Mouse (Mus musculus) limb, embryonic 12.5 days (tissue): ENCODE data around the gene Galt. TPM values are rescaled to one million over a fixed set of nuclear protein-coding genes. Genes with fewer than 3 reads are reported as not detected.
"Not testable (repeated sequence)": the region's sequence is repeated elsewhere in the genome, so short reads cannot be mapped to it uniquely, and the experiment has no call there.

ENCODE experiments used
- ATAC-seq: fragments of 200-750 bp; cut with Nextera tagmentation; 2 replicates; pipeline ENCODE4 v1.8.0; 2017; ENCODE audit warnings: low read depth, moderate TSS enrichment; ENCODE audit not compliant: insufficient number of reproducible peaks, insufficient read depth, low FRiP score, low TSS enrichment
- H3K27ac ChIP-seq: fragments of 300-500 bp; sonication (generic); 2 replicates; pipeline ENCODE4 v1.5.1; 2016; ENCODE audit warnings: mild to moderate bottlenecking, moderate library complexity
- H3K27me3 ChIP-seq: fragments of 300-500 bp; sonication (generic); 2 replicates; pipeline ENCODE4 v1.6.1; 2016; ENCODE audit warnings: mild to moderate bottlenecking, moderate library complexity
- H3K36me3 ChIP-seq: fragments of 300-500 bp; sonication (generic); 2 replicates; pipeline ENCODE4 v1.6.1; 2016; ENCODE audit warnings: mild to moderate bottlenecking, moderate library complexity
- H3K4me1 ChIP-seq: fragments of 300-500 bp; sonication (generic); replicated peaks from 2 replicates; pipeline ENCODE4 v1.6.1; 2016
- H3K4me2 ChIP-seq: fragments of 300-500 bp; sonication (generic); 2 replicates; pipeline ENCODE4 v1.6.1; 2016; ENCODE audit warnings: mild to moderate bottlenecking, moderate library complexity
- H3K4me3 ChIP-seq: fragments of 300-500 bp; sonication (generic); replicated peaks from 2 replicates; pipeline ENCODE4 v1.5.1; 2016; ENCODE audit warnings: mild to moderate bottlenecking
- H3K9ac ChIP-seq: fragments of 300-500 bp; sonication (generic); replicated peaks from 2 replicates; pipeline ENCODE4 v1.6.1; 2016; ENCODE audit warnings: mild to moderate bottlenecking, moderate library complexity
- H3K9me3 ChIP-seq: fragments of 300-500 bp; sonication (generic); 2 replicates; pipeline ENCODE4 v1.6.1; 2016; ENCODE audit warnings: mild to moderate bottlenecking, moderate library complexity
- WGBS: fragments of 180-500 bp; shearing (Covaris S2); methylation state at CpG from one replicate; pipeline ENCODE4 v1.1.7; 2016; 5-methylcytosine and 5-hydroxymethylcytosine counted together
- polyA plus RNA-seq: library from polyadenylated mRNA; unstranded; fragments of >200 nt; fragmentation: Nextera tagmentation; extraction: Ambion mirVana; gene quantifications from 2 replicates; pipeline ENCODE4 v1.2.1, GENCODE M21; 2016

Galt gene
- polyA plus RNA-seq, 1 experiment from 2014 or later: 39.4 TPM

GRCm38 (mm10) chr4:41760911-41761310, 5.9 kb downstream of the Galt start:
- H3K27me3 ChIP-seq: no peaks in the 10 kb centered on the region
- no peak; the same call in 1 of the 2 replicates for ATAC-seq
- peaks cover 30% of the 10 kb centered on the region for H3K36me3 ChIP-seq
- WGBS: 35% methylated on average over 4 of the region's 4 CpGs
- H3K4me3 ChIP-seq: peak overlapping the region; percentile 59
- H3K4me1 ChIP-seq: peaks cover 43% of the 10 kb centered on the region
- H3K27ac ChIP-seq: peak overlapping the region; percentile 97
- peak overlapping the region; percentile 71 for H3K9ac ChIP-seq
- no peaks in the 10 kb centered on the region for H3K9me3 ChIP-seq
- peak overlapping the region; percentile 91 for H3K4me2 ChIP-seq

- Histone ChIP-seq H3K4me3 (peak overlapping the region; percentile 59), H3K27me3 (no peaks in the 10 kb centered on the region), H3K4me2 (peak overlapping the region; percentile 91), H3K36me3 (peaks cover 36% of the 10 kb centered on the region), H3K9ac (peak overlapping the region; percentile 71), H3K4me1 (peaks cover 37% of the 10 kb centered on the region), H3K9me3 (no peaks in the 10 kb centered on the region), H3K27ac (peak overlapping the region; percentile 97)
- no peak for ATAC-seq
Observed at GRCm38 (mm10) chr4:41761680-41762079, 6.7 kb downstream of the Galt start.

- peak overlapping the region; percentile 91 for H3K4me2 ChIP-seq
- H3K36me3 ChIP-seq: peaks cover 37% of the 10 kb centered on the region
- peak overlapping the region; percentile 59 for H3K4me3 ChIP-seq
- no peaks in the 10 kb centered on the region for H3K27me3 ChIP-seq
- H3K9ac ChIP-seq: peak overlapping the region; percentile 71
- ATAC-seq: peak; percentile 71
- H3K4me1 ChIP-seq: peaks cover 36% of the 10 kb centered on the region
- WGBS: 14% methylated on average over 8 of the region's 8 CpGs
- H3K27ac ChIP-seq: peak overlapping the region; percentile 97
- no peaks in the 10 kb centered on the region for H3K9me3 ChIP-seq
Observed at GRCm38 (mm10) chr4:41762099-41762687, 7.2 kb downstream of the Galt start.

GRCm38 (mm10) chr4:41762688-41763114, 7.7 kb downstream of the Galt start:
- Histone ChIP-seq H3K27ac (peak overlapping the region; percentile 97), H3K4me2 (peak overlapping the region; percentile 91), H3K9ac (peak overlapping the region; percentile 71), H3K4me3 (peak overlapping the region; percentile 59), H3K36me3 (peaks cover 37% of the 10 kb centered on the region), H3K4me1 (peaks cover 36% of the 10 kb centered on the region)
- not testable (repeated sequence) for H3K9me3 ChIP-seq, H3K27me3 ChIP-seq
- 17% methylated on average over 8 of the region's 8 CpGs for WGBS
- ATAC-seq: peak; percentile 76

- Histone ChIP-seq H3K4me3 (peak overlapping the region; percentile 59), H3K27ac (peak overlapping the region; percentile 97), H3K4me2 (peak overlapping the region; percentile 91), H3K4me1 (peaks cover 36% of the 10 kb centered on the region), H3K9ac (peak overlapping the region; percentile 71; the same call in 1 of the 2 replicates), H3K36me3 (peaks cover 37% of the 10 kb centered on the region)
- WGBS: 55% methylated on average over 6 of the region's 6 CpGs
- ATAC-seq, H3K9me3 ChIP-seq, H3K27me3 ChIP-seq: not testable (repeated sequence)
Observed at GRCm38 (mm10) chr4:41763176-41763575, 8.1 kb downstream of the Galt start.

GRCm38 (mm10) chr4:41767301-41767700, 12.3 kb downstream of the Galt start:
- H3K9me3 ChIP-seq, H3K4me2 ChIP-seq, ATAC-seq, H3K27me3 ChIP-seq, H3K4me3 ChIP-seq, H3K9ac ChIP-seq, H3K27ac ChIP-seq: not testable (repeated sequence)
- H3K4me1 ChIP-seq: peaks cover 12% of the 10 kb centered on the region
- H3K36me3 ChIP-seq: peaks cover 31% of the 10 kb centered on the region
- 78% methylated on average over 10 of the region's 10 CpGs for WGBS

- Histone ChIP-seq H3K4me2 (peak overlapping the region; percentile 45), H3K27ac (peak overlapping the region; percentile 47; the same call in 1 of the 2 replicates), H3K4me3 (peak overlapping the region; percentile 26)
- H3K27me3 ChIP-seq, ATAC-seq, H3K9me3 ChIP-seq, H3K4me1 ChIP-seq, H3K9ac ChIP-seq, H3K36me3 ChIP-seq: not testable (repeated sequence)
- WGBS: 2% methylated on average over 7 of the region's 16 CpGs
Observed at GRCm38 (mm10) chr4:41772946-41773345, 17.9 kb downstream of the Galt start.

- H3K4me2 ChIP-seq: peak overlapping the region; percentile 52
- H3K9ac ChIP-seq, H3K36me3 ChIP-seq, ATAC-seq, H3K4me1 ChIP-seq, H3K9me3 ChIP-seq, H3K27me3 ChIP-seq: not testable (repeated sequence)
- WGBS: 2% methylated on average over 19 of the region's 25 CpGs
- H3K27ac ChIP-seq: 0 out of 2 replicates have a peak overlapping the region, but pooled peaks have one; percentile 50
- H3K4me3 ChIP-seq: peak overlapping the region; percentile 42
Observed at GRCm38 (mm10) chr4:41773502-41773901, 18.5 kb downstream of the Galt start.

GRCm38 (mm10) chr4:41774002-41774401, 19.0 kb downstream of the Galt start, which contains the start of gene Ccl27a:
Gene Ccl27a (minus strand): TSS chr4:41774247.
- H3K9ac ChIP-seq, H3K4me1 ChIP-seq, H3K27me3 ChIP-seq, ATAC-seq, H3K36me3 ChIP-seq, H3K9me3 ChIP-seq: not testable (repeated sequence)
- H3K27ac ChIP-seq: peak within 1 kb of the TSS; percentile 50; the same call in 1 of the 2 replicates
- 2% methylated on average over 12 of the region's 14 CpGs for WGBS
- peak within 1 kb of the TSS; percentile 42 for H3K4me3 ChIP-seq
- peak within 1 kb of the TSS; percentile 52 for H3K4me2 ChIP-seq

GRCm38 (mm10) chr4:41774506-41774905, 19.5 kb downstream of the Galt start:
- Histone ChIP-seq H3K4me2 (peak overlapping the region; percentile 52), H3K4me3 (peak overlapping the region; percentile 42), H3K27ac (0 out of 2 replicates have a peak overlapping the region, but pooled peaks have one; percentile 41)
- not testable (repeated sequence) for ATAC-seq, H3K9me3 ChIP-seq, H3K9ac ChIP-seq, H3K4me1 ChIP-seq, H3K36me3 ChIP-seq, H3K27me3 ChIP-seq
- 65% methylated on average over 3 of the region's 3 CpGs for WGBS

- H3K4me1 ChIP-seq, ATAC-seq, H3K27me3 ChIP-seq, H3K4me2 ChIP-seq, H3K36me3 ChIP-seq, H3K4me3 ChIP-seq, H3K9ac ChIP-seq, H3K27ac ChIP-seq, H3K9me3 ChIP-seq: not testable (repeated sequence)
- WGBS: 90% methylated on average over 1 of the region's 1 CpGs
Observed at GRCm38 (mm10) chr4:41775840-41776239, 20.8 kb downstream of the Galt start.

- ATAC-seq, H3K27ac ChIP-seq, H3K27me3 ChIP-seq, H3K9me3 ChIP-seq, H3K4me1 ChIP-seq, H3K4me2 ChIP-seq, H3K4me3 ChIP-seq, H3K36me3 ChIP-seq, H3K9ac ChIP-seq: not testable (repeated sequence)
- WGBS: 22% methylated on average over 9 of the region's 9 CpGs
Observed at GRCm38 (mm10) chr4:41781271-41781670, 26.2 kb downstream of the Galt start.
